Mouse (Mus musculus) midbrain, embryonic 12.5 days (tissue): ENCODE data around the gene Rps23. TPM values are rescaled to one million over a fixed set of nuclear protein-coding genes. Genes with fewer than 3 reads are reported as not detected.

Experiments
- polyA plus RNA-seq: library from polyadenylated mRNA; unstranded; fragments of >200 nt; fragmentation: Nextera tagmentation; extraction: Ambion mirVana; gene quantifications from 2 replicates; pipeline ENCODE4 v1.2.1, GENCODE M21; 2016

Rps23 gene
- polyA plus RNA-seq, 1 experiment from 2014 or later: 168 TPM

Other genes with a start within 250 kb of the Rps23 start
- gene Atp6ap1l, start 17.6 kb upstream of the Rps23 start, polyA plus RNA-seq: not detected in 2 replicates